Mouse (Mus musculus): Measurements from ENCODE around the gene Clec16a.

DNA sequence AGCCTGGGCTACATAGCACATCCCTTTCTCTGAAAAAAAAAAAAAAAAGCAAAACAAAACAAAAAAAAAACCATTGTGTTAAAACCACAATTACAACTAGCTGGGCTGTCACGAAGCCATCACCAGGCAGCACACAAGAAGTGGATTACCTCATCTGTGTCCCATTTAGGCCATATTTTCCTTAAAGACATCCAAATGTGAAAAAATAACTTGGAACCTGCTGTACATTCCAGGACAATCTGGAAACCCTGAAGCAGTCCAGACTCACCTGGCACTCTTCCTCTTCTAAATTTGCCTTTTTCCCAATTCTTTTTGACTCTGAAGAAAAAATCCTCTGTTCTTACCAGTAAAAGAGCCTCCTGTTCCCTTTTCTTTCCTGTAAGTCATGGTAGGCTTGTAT lies 166.4 kb downstream of the Clec16a start:
- TF ChIP-seq CTCF (IDR thresholded peaks at IDR 0.05; ENCODE audit: extremely low read depth, insufficient read depth, low read length) = no peak
- TF ChIP-seq POLR2A (IDR thresholded peaks at IDR 0.05; ENCODE audit: extremely low read depth, insufficient read depth, low read length) = no peak

All from cortical plate, adult 2 months (tissue).